Mouse (Mus musculus) layer of hippocampus, adult 9-10 months (tissue): Measurements from ENCODE around the gene Plac9b.
"Not testable (repeated sequence)": the region's sequence is repeated elsewhere in the genome, so short reads cannot be mapped to it uniquely, and the experiment has no call there.

Experiments
- DNase-seq: peaks from one replicate; pipeline ENCODE4 v3.0.0; 2022; ENCODE audit warnings: low spot score

The Plac9b gene

DNA sequence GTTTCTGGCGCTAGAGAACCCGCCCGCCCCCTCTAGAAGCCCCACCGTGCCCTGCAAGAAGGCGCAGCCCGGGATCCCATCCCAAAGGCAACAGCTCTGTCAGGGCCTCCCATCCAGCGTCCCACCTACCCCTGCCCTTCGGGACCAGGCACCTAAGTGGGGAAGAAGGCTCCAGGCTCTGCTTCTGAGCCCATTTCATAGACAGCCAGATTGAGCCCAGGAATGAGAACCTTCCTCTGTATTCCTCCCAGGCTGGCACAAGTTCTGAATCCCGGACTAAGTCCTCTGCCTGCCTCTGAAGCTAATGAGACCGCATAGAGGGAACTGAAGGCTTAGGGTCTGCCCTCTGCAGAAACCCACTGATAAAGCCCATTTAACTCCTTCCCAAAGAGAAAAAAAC lies at the start of gene Plac9b:
Plac9b (minus strand) TSS at position 101 of the 400 bp plus-strand sequence.
- DNase-seq = not testable (repeated sequence)

- DNase-seq = not testable (repeated sequence)
These were observed 34.1 kb upstream of the Plac9b start for GRCm38 (mm10) chr14:26216233-26217000.

GRCm38 (mm10) chr14:26206926-26207247 lies 24.6 kb upstream of the Plac9b start, which contains the start of gene Tmem254b:
TSS of gene Tmem254b (minus strand) at chr14:26207041.
- not testable (repeated sequence) for DNase-seq

DNA sequence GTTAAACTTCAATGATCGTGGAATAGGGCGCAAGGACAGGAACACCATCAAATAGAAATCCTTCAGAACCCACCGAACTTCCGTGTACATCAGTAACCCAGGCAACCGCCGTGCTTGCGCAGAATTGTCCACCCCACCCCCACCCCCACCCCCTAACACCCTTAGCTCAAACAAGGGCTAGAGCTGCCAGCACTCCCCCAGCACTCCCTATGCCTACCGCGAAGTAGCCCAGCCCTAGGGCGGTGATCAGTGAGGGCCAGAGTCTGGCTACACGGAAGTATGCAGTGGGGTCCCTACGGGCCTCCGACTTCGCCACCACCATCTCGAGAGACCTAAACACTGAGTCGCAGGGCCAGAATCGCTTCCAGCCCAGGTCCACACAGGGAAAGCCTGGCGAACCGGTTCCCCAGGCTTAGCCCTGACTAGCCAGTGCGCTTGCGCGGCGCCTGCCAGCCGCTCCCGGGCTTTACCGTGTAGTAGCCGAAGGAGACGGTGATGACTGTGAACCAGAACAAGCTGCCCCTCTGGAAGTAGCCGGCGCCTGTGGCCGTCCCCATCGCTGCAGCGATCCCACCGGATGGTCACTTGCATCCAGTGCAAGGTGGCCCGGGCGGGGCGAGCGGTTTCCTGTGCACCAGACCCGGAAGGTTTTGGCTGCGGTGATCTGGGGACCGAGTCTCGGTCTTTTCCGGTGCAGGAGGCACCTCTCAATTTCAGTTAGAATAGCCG lies 24.1 kb upstream of the Plac9b start:
- not testable (repeated sequence) for DNase-seq

- DNase-seq = not testable (repeated sequence)
These were observed 15.6 kb upstream of the Plac9b start for GRCm38 (mm10) chr14:26197851-26198250.

DNA sequence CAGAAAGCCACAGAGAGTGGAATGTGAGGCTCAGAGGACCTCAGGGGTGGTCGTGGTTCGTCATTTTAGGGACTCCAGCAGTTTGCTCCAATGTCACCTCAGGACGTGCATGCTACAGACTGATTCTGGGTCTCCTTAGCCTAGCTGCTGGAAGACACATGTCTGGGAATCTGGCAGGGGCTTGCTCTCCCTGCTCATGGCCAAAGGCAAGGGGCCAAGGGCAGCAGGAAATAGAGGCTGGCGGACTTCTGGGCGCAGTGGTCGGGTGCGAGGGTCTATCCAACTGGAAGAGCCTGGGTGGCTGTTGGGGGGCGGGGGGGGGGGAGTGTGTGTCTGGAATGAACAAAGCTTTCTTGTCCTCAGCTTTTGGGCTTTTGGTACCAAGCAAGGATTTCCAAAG lies 6.1 kb upstream of the Plac9b start:
- DNase-seq = not testable (repeated sequence)

DNA sequence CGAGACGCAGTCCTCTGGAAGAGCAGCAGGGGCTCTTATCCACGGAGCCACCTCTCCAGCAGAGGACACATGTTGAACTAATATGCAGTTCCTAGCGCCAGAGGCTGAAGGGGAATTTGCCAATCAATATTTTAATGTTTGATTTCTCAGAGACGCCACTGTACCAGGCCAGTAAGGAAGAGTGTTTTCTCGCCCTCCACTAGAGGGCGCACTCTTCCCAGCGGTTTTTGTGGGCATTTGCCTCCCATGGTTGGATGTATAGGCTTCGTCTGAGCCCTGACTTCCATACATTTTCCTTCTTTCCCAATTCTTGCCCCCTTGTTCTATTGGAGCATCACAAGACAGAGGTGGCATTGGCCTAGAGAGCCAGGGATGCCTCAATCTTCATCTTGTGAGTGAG lies 4.4 kb upstream of the Plac9b start:
- DNase-seq = not testable (repeated sequence)

DNA sequence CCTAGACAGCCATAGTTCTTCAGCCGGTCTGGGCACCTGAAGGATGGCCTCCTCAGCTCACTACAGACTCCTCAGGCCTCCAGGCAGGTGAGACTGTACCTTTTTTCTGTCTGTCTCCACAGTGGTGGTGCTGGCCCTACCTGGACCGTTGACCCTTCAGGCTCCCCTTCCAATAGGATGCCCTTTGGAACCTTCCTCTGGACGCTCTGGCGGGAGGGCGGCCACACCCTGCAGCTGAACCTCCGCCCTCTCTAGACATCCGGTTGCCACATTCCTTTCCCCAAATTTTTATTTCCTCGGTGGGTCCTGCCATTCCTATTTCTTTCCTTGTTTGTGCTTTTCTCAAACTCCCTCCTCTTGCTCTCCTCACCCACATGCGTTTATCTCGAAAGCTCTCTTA lies 620 bp downstream of the Plac9b start:
- DNase-seq = not testable (repeated sequence)

- DNase-seq = not testable (repeated sequence)
These were observed 7.3 kb downstream of the Plac9b start for GRCm38 (mm10) chr14:26175028-26175427.

DNA sequence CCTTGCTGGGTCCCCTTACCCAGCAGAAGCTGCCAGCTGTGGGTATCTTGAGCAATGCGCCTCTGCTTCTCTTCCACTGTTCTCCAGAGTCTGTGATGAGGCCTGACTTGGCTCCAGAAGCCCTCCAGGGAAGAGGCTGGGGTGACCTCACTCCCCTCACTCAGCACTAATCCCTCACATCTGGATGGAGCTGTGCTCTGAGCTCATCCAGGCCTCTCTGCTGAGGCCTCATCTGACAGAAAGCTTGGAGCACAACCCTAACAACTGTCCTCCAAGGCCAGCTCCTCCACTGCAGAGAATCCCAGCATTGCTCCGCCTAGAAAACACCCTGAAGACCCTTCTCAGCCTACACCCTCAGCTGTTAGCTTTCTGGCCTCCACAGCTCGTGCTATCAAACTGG lies 8.3 kb downstream of the Plac9b start:
- DNase-seq = not testable (repeated sequence)

DNA sequence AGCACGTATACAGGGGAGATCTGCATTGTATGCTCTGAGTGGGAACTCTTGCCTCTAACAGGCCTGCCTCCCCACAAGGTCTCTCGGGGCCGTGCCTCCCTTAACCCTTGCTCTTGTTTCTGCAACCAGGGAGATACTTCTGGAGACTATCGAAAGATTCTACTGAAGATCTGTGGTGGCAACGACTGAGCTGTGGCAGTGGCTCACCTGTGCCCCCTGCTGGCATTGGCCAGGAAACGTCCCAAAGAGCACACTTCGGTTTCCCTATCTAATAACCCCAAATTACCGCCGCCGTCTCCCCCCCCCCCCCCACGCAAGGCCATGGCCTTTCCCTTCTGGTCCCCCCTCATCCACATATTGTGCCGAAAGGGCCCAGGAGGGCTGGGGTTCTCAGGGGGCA lies 17.0 kb downstream of the Plac9b start:
- not testable (repeated sequence) for DNase-seq

GRCm38 (mm10) chr14:26162423-26162822 lies 19.9 kb downstream of the Plac9b start:
- DNase-seq = not testable (repeated sequence)

DNA sequence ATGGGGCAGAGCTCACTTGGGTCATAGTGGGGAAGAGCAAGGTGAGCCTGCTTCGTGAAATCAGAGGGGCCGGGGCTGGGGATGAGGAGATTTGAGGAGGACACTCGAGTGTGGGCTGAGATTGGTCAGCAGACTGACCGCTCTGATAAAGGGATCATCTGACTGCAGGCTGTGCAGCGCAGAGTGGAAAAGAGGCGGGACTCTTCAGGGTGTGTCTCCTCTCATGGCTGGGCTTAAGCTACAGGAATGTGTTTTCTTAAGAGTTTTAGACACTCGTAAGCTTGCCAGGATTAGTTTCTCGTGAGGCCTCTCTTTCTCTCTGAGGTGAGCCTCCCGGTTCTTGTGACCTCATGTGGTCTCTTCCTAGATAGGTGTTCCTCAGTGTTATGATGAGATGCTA lies 21.1 kb downstream of the Plac9b start:
- DNase-seq = not testable (repeated sequence)

- not testable (repeated sequence) for DNase-seq
These were observed 26.2 kb downstream of the Plac9b start for GRCm38 (mm10) chr14:26156032-26156431.

- not testable (repeated sequence) for DNase-seq
These were observed 35.2 kb downstream of the Plac9b start for GRCm38 (mm10) chr14:26147095-26147494.

- DNase-seq = not testable (repeated sequence)
These were observed 63.2 kb downstream of the Plac9b start for GRCm38 (mm10) chr14:26119095-26119494.

GRCm38 (mm10) chr14:26118550-26119000 lies 63.7 kb downstream of the Plac9b start:
- DNase-seq = not testable (repeated sequence)

GRCm38 (mm10) chr14:26118150-26118549 lies 64.1 kb downstream of the Plac9b start, which contains the start of gene Duxbl2:
TSS of gene Duxbl2 (plus strand) at chr14:26118349.
- DNase-seq = not testable (repeated sequence)
